Mouse (Mus musculus) bone marrow, adult 2 months (tissue): Measurements from ENCODE around the gene Fyn. TPM values are rescaled to one million over a fixed set of nuclear protein-coding genes. Genes with fewer than 3 reads are reported as not detected.

Experiments
- H3K27ac ChIP-seq: fragments of 200-500 bp; 2 replicates; pipeline ENCODE4 v1.5.1; 2012; ENCODE audit warnings: low read depth, mild to moderate bottlenecking, control low read depth, inconsistent platforms, low read length; ENCODE audit not compliant: control insufficient read depth, poor library complexity, insufficient read depth
- H3K4me1 ChIP-seq: fragments of 200-500 bp; 2 replicates; pipeline ENCODE4 v1.6.1; 2011; ENCODE audit warnings: low read length; ENCODE audit not compliant: control insufficient read depth, insufficient read depth
- H3K4me3 ChIP-seq: fragments of 200-500 bp; replicated peaks from 2 replicates; pipeline ENCODE3; 2011; ENCODE audit warnings: mild to moderate bottlenecking, low read depth, low read length, control low read depth; ENCODE audit not compliant: control insufficient read depth
- CTCF ChIP-seq: fragments of 200-500 bp; IDR thresholded peaks from 2 replicates; pipeline ENCODE4 v1.5.1; 2011; ENCODE audit warnings: low read length, control low read depth; ENCODE audit not compliant: control insufficient read depth, insufficient read depth
- POLR2A ChIP-seq: fragments of 200-500 bp; IDR thresholded peaks from 2 replicates; pipeline ENCODE4 v1.6.1; 2011; ENCODE audit warnings: low read depth, mild to moderate bottlenecking, control low read depth, low read length, borderline replicate concordance; ENCODE audit not compliant: control insufficient read depth
- WGBS: fragments of 180-500 bp; shearing (Covaris S2); methylation state at CpG from one replicate; pipeline ENCODE4 v1.1.7; 2018; 5-methylcytosine and 5-hydroxymethylcytosine counted together
- polyA plus RNA-seq: library from polyadenylated mRNA; stranded (reverse); fragments of >200 nt; gene quantifications from 2 replicates; pipeline ENCODE4 v1.2.4, GENCODE M21; 2011; ENCODE audit warnings: low replicate concordance; ENCODE audit not compliant: missing spikeins, insufficient read depth, insufficient read length

Gene Fyn
- polyA plus RNA-seq, 1 experiment = 32.3 TPM

DNA sequence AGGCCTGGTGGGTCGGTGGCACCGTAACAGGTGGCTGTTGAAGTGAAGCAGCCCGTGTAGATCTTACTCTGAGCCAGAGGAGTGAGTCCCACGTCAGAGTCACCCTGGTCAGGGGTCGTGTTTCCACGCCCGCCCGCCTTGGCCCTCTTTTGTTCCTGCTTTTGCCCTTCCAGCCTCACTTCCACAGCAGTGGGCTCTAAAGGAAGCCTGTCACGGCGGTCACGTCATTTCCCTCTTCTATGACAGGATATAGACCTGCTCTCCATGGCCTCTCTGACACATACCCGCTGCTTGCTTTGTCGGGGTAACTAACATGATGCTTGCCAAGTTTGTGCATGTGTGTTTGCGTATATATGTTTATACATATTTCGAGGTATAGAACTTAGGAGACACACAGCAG, 17.5 kb downstream of the Fyn start:
- Histone ChIP-seq H3K4me3 (no peak overlapping the region), H3K27ac (no peak overlapping the region), H3K4me1 (no peaks in the 10 kb centered on the region)
- 61% methylated on average over 15 of the region's 15 CpGs for whole genome bisulfite sequencing
- no peak for TF ChIP-seq CTCF
- no peak for TF ChIP-seq POLR2A

DNA sequence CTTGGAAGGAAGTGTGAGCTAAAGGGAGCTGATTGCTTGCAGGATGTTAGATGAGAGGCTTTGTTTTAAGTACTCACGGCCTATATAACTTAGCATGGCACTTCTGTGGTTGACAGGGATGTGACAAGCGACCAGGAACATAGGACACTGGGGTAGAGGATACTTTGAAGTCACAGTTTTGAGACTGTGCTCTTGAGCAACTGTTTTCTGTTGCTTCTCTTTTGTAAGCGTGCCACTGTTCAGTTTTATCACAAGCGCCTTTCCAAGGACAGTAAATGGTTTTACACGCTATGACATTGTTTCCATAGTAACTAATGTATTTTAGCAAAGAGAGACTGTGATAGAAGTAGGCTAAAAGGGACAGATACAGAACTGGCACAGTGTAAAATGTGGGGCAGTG, 18.4 kb downstream of the Fyn start:
- no peaks in the 10 kb centered on the region for H3K4me1 ChIP-seq

DNA sequence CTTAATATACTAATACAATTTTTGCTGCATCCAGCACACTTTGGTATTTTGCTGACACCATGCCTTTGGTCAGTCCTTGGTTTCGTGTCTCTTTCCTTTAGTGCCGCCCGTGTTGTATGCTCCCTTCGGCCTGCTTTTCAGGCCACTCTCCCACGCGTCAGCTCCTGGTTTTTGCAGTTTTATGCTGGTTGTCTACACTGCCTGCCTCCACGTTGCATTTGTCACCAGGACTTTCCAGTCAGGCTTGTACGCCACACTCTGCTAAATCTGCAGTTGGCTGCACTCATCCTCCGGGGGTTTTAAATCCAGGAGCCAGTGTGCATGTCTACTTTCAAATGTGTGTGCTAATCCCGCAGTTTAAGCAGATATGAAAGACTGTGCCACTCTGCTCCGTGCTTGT, 18.9 kb downstream of the Fyn start:
- Histone ChIP-seq H3K4me1 (no peaks in the 10 kb centered on the region), H3K27ac (no peak overlapping the region), H3K4me3 (no peak overlapping the region)
- no peak for TF ChIP-seq POLR2A
- no peak for TF ChIP-seq CTCF
- 88% methylated on average over 11 of the region's 11 CpGs for WGBS

More for the DNA sequence above, 18.4 kb downstream of the Fyn start:
- Histone ChIP-seq H3K4me3 (no peak overlapping the region), H3K27ac (no peak overlapping the region)
- TF ChIP-seq CTCF (no peak), POLR2A (no peak)
- WGBS = 55% methylated on average over 5 of the region's 5 CpGs

DNA sequence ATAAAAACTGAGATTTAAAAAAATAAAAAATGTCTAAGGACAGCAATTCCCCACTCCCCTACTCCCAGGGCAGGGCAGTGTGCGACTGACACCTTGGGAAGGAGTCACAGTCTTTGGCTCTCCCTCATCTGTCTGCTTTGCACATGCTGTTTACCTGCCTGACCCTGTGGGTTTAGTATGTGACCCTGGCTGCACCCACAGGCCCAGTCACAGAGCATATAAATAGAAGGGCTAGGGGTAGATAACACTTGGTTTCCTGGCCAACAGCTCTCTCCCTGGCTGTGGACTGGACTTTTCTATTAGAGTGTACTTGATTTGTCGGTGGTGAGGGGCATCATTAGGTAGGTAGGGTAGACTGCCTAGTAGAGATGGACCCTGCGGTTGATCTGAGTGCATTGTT, 19.5 kb downstream of the Fyn start:
- Histone ChIP-seq H3K27ac (no peak overlapping the region), H3K4me1 (no peaks in the 10 kb centered on the region), H3K4me3 (no peak overlapping the region)
- WGBS = 79% methylated on average over 3 of the region's 3 CpGs
- TF ChIP-seq POLR2A (no peak), CTCF (no peak)

DNA sequence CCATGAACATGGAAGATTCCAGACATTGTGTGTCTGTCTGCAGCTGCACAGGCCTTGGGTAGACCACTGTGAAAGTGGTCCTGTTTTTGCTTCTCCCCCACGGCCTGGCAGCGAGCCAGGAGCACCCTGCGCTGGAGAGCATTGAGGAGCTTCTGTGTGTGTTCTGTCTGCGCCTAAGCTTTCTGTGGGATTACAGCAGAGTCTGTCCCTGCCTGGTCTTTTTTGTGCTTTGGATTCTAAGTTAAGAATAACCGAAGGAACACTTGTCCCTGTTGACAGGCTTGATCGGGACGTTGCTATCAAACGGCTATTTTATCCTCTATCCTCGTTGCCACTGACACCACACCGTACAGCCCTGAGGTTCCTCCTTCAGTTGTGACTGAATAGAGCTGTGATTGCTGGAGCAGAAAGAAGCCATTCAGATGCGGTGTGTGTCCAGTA, 20.8 kb downstream of the Fyn start:
- Histone ChIP-seq H3K4me3 (no peak overlapping the region), H3K27ac (no peak overlapping the region), H3K4me1 (no peaks in the 10 kb centered on the region)
- TF ChIP-seq CTCF (no peak), POLR2A (no peak)
- 86% methylated on average over 11 of the region's 11 CpGs for WGBS

DNA sequence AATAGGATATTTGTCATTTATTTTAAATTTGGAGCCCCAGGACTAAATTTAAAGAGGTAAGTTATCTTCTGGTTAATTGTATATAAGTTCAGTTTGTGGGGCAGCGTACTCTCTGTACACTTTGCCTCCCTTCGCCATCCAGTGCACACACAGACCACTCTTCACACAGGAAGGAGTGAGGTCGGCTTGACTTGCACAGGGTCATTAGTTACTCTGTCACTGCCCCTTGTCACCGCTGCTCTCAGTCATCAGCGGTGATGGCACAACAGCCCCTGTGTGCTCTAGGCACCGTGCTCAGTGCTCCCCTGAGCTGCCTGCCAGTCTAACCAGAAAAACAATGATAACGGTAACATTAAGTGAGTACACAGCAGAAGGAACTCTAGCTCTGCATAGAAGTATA, 21.9 kb downstream of the Fyn start:
- no peak for TF ChIP-seq CTCF
- no peak for TF ChIP-seq POLR2A
- H3K27ac ChIP-seq = no peak overlapping the region
- 87% methylated on average over 7 of the region's 7 CpGs for WGBS
- H3K4me3 ChIP-seq = no peak overlapping the region
- H3K4me1 ChIP-seq = no peaks in the 10 kb centered on the region

DNA sequence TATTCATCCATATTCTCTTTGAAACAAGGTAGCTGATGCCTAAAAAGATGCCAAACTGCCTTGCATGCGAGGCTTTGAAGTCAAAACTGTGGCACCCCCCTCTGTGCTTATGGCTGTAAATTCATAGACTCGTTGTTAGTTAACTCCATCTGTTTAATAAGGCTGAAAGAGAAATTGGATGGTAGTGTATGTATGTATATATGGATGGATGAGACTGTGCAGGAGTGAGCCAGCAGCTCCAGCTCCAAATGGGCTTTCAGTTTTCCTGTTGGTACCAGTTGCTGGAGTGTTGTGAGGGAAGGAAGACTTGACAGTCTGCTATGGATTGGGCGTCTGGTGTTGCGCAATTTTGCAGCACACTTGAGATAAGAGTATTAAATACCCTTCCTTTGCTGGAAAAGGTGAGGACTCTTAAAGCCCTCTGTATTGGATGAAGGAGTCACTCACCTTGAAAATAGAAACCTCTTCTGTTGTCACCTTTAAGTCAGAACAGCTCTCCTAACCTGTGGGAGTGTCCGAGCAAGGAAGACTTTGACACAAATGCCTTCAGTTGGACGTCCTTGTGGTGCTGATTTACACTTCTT, 24.3 kb downstream of the Fyn start:
- no peak overlapping the region for H3K27ac ChIP-seq
- H3K4me3 ChIP-seq = no peak overlapping the region
- no peak for TF ChIP-seq CTCF
- no peak for TF ChIP-seq POLR2A
- H3K4me1 ChIP-seq = no peaks in the 10 kb centered on the region
- WGBS = 79% methylated on average over 6 of the region's 6 CpGs

DNA sequence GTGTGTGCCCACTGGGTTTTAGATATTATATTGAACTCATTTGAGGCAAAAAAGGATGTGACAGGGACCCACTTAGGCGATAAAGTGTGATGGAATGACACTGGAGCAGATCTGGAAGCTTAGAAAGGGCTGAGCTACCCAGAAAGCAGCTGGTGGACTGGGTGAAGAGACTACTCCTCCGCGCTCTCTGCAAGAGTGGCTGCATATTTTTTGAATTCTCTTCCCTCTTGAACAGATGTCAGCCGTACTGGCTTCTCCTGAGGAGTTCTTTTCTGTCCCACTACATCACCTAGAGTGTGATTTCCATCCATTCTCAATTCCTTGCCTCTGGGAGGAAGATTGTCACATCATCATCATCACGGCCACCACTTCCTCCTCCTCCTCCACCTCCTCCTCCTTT, 26.9 kb downstream of the Fyn start:
- TF ChIP-seq CTCF = no peak
- TF ChIP-seq POLR2A = no peak
- H3K4me3 ChIP-seq = no peak overlapping the region
- 75% methylated on average over 5 of the region's 5 CpGs for WGBS
- H3K4me1 ChIP-seq = no peaks in the 10 kb centered on the region
- H3K27ac ChIP-seq = no peak overlapping the region

DNA sequence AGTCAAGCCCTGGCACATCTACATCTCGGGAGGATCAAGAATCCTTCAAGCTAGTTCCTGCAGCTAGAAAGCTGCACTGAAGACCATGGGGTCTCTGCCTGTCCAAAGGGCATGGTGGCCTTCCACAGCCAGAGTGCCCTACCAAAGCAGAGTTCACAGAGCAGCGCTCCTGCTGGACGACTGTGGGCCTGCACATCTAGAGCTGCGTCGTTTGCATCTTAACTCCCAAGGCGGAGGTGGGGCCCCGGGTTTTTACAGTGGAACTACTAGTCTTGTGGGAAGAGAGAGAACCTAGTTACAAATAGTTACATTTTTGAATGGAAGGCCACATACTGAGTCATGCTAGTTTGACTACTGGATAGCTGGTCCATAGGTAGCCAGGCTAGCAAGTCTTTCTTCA, 30.3 kb downstream of the Fyn start:
- TF ChIP-seq CTCF (no peak), POLR2A (no peak)
- H3K4me3 ChIP-seq = no peak overlapping the region
- no peaks in the 10 kb centered on the region; the same call in 1 of the 2 replicates for H3K4me1 ChIP-seq
- 84% methylated on average over 7 of the region's 7 CpGs for WGBS
- no peak overlapping the region for H3K27ac ChIP-seq
